Mouse (Mus musculus) left cerebral cortex, adult 2 months (tissue): ENCODE data around the gene Itga3. TPM values are rescaled to one million over a fixed set of nuclear protein-coding genes. Genes with fewer than 3 reads are reported as not detected.

Experiments
- DNase-seq, 2 experiments: peaks; one replicate each; pipeline ENCODE4 v3.0.0; 2021 to 2022; ENCODE audit warnings: low spot score in 2 of 2, mixed read lengths in 1 of 2; ENCODE audit errors: extremely low spot score in 1 of 2
- H3K27ac ChIP-seq: fragments of 200-600 bp; 2 replicates; pipeline ENCODE4 v1.8.1; 2022
- H3K4me3 ChIP-seq: fragments of 200-600 bp; 2 replicates; pipeline ENCODE4 v1.8.1; 2022
- CTCF ChIP-seq: fragments of 200-600 bp; IDR thresholded peaks from 2 replicates; pipeline ENCODE4 v1.8.1; 2022; ENCODE audit warnings: antibody characterized with exemption, mild to moderate bottlenecking, moderate library complexity
- intact Hi-C: fragments of 180-260 bp; cut with DNase I; formaldehyde crosslinking; loops from one replicate; pipeline ENCODE4 v1.15.1; 2025
- total RNA-seq, 2 experiments: library from RNA; stranded (reverse); gene quantifications; 2 replicates each; pipeline ENCODE4 v1.2.3; 2021

Itga3 gene
- total RNA-seq, 2 experiments from 2014 or later, result 17.4 to 17.8 TPM

DNA sequence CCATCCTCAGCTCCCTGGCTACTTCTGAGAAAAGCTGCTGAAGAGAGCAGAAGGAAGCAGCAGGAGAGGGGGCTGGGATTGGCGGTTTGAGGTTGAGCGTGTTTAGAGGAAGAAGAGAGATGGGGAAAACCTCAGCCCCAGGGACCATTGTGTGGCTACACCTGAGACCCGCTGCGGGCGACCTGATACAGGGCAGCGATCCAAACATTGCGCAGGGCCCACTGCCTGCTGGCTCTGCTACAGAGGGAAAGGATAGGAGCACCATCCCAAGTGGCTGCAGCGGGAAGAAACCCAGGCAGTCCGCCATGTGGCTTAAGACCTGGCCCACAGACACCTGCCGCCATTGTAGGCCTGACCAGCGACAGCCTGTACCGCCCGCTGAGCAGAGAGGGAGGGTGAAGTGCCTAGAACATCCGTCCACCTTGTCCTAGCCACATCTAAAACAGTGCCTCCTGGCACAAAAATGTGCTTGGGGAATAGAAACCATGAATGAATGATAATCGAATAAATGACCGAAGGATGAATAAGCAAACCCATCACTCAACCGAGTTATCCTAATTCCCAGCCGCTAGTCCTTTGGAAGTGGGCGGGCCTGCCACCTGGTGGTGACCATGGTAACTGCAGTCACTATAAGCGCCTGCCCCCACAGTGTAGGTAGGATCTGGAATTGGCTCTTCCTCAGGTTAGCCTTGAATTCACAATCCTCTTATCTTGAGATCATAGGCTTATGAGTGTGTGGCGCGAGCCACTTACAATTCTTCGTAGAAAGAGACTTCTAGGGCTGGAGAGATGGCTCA is 30.0 kb upstream of the Itga3 start:
- TF ChIP-seq CTCF, result peak; percentile 96
- DNase-seq, result peak; percentile 69 to 79
- Histone ChIP-seq H3K4me3 (0 out of 2 replicates have a peak overlapping the region, but pooled peaks have one; percentile 11), H3K27ac (no peak overlapping the region)
- intact Hi-C loops, result loop anchor here (1.0 to 10.0 kb wide), 2 partner anchors 59 to 162 kb away; no protein-coding TSS in a partner anchor

DNA sequence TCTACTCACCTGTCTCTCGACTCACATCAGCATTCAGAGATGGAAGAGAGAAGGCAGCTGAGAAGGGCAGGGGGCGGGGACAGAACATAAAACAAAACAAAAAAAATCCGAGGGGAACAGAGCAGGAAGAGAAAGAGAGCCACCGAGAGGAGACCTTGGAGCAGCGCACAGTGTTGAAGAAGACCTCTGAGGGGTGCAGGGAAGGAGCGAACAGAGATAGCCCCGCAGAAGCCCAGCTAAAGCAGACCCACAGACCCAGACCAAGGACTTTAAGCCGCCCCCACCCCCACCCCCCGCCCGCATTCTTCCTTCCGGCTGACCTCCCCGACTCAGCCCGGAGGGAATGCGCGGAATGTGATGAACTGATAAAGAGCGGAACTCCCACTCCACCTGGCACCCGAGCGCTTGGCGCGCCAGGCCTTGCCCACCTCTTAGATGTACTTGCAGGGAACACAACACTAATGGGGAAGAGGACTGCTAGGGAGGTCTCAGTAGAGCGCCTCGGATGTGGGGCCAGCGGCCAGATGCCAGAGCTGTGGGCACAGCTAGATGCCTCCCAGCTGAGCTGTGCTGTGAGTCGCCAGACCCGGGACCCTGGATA is 28.8 kb upstream of the Itga3 start:
- no peak overlapping the region for H3K4me3 ChIP-seq
- intact Hi-C loops, result loop anchor here (1.0 to 10.0 kb wide), 2 partner anchors 29 to 161 kb away; partner anchors contain the start of gene Itga3
- H3K27ac ChIP-seq, result no peak overlapping the region
- no peak for DNase-seq
- no peak for TF ChIP-seq CTCF

DNA sequence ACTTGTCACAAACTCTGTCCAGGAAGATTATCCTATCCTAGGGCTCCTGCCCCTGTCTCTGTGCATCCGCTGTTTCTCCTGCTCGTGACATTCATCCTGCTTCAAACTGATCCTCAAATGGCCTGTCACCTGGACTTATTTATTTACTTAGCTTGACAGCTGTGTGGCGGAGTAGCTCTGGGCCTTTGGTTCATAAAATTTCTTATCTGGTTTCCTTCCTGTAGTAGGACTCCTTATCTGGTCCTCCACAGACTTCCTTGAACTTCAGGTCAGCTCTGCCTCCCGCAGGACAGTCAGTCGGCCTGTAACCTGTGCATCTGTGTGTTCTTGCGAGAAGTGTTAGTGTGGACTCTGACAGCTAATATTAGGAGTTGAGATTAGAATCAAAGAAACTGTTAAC is 27.7 kb upstream of the Itga3 start:
- intact Hi-C loops, result loop anchor here (10.0 kb wide), 1 partner anchor 159 kb away; no protein-coding TSS in a partner anchor
- H3K4me3 ChIP-seq, result no peak overlapping the region
- H3K27ac ChIP-seq, result no peak overlapping the region
- no peak for TF ChIP-seq CTCF
- no peak for DNase-seq

DNA sequence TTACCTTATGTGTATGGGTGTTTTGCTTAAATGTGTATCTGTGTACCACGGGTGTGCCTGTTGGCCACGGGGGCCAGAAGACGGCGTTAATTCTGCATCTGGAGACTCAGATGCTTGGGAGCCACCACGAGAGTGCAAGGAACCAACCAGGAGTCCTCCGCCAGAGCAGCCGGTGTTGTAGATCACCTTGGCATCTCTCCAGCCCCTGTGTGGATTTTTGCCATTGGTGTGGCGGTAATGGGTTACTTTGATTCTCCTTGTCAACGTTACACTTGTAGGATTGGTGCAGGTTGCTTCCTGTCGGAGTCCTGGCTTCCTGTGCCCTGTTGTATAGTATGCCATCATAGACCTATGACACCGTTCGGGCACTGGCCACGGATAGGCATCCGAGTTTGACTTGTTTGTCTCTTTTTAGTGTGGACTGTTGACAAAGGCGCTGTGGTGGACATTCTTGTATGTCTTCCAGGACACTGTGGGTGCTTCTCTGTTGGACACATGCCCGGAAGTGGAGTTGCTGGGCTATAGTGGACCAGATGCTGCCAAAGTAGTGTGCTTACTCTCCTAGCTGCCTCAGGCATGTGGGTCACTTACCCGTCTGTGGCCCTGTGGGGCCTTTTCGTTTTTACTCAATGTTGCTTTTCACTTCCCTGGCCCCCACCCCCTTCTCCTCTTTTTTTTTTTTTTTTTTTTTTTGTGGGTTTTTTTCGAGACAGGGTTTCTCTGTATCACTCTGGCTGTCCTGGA is 25.7 kb upstream of the Itga3 start:
- Histone ChIP-seq H3K27ac (no peak overlapping the region), H3K4me3 (no peak overlapping the region)
- intact Hi-C loops, result loop anchor here (10.0 kb wide), 1 partner anchor 158 kb away; no protein-coding TSS in a partner anchor
- no peak for TF ChIP-seq CTCF
- no peak for DNase-seq

DNA sequence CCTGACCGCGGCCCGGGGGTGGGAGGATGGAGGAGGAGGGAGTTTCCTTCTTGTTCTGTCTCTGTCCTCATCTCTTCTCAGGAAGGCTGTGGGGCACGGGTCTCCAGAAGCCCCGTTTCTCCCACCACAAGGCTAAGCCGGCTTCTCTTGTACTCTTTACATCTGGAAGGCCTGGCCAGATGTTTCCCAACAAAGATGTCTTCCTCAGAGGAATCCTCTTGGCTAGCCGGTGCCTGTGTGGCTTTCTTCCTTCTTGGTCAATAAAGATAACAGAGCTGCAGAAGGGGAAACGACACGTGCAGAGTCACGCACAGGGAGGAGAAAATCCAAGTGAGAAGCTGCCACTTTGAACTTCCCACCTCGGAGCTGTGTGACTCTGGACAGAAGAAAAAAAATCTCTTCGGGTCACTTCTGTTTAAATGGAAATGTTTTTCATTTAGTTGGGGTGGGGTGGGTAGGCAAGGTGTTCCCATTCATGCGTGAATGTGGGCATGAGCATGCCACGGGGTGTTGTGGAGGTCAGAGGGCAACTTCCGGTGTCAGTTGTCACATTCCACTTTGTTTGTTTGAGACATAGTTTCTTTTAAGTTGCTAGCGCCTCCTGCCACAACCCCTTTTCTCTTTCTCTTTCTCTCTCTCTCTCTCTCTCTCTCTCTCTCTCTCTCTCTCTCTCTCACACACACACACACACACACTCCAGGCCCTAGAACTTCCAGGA is 24.6 kb upstream of the Itga3 start:
- no peak for TF ChIP-seq CTCF
- no peak for DNase-seq
- intact Hi-C loops, result loop anchor here (10.0 kb wide), 1 partner anchor 156 kb away; no protein-coding TSS in a partner anchor
- H3K27ac ChIP-seq, result no peak overlapping the region
- no peak overlapping the region for H3K4me3 ChIP-seq

DNA sequence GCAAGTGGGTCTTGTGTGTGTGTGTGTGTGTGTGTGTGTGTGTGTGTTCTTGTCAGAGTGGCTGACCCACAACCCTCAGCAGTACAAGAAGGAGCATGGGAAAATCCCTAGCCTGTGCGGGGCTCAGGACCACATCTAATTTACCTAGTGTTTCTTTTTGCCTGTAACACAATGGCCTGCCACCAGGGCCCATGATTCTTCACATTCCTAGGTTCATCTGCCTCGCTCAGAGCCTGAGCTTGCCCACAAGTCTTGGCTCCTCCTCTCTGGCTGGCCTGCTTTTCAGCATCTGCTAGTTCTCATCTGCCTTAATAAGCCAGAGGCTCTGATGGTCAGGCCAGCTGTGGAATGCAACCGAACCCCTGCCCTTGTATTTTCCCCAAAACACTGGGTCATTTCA is 23.8 kb upstream of the Itga3 start:
- TF ChIP-seq CTCF, result no peak; the same call in 1 of the 2 replicates
- Histone ChIP-seq H3K4me3 (no peak overlapping the region), H3K27ac (no peak overlapping the region)
- intact Hi-C loops, result loop anchor here (10.0 kb wide), 1 partner anchor 156 kb away; no protein-coding TSS in a partner anchor
- no peak for DNase-seq

DNA sequence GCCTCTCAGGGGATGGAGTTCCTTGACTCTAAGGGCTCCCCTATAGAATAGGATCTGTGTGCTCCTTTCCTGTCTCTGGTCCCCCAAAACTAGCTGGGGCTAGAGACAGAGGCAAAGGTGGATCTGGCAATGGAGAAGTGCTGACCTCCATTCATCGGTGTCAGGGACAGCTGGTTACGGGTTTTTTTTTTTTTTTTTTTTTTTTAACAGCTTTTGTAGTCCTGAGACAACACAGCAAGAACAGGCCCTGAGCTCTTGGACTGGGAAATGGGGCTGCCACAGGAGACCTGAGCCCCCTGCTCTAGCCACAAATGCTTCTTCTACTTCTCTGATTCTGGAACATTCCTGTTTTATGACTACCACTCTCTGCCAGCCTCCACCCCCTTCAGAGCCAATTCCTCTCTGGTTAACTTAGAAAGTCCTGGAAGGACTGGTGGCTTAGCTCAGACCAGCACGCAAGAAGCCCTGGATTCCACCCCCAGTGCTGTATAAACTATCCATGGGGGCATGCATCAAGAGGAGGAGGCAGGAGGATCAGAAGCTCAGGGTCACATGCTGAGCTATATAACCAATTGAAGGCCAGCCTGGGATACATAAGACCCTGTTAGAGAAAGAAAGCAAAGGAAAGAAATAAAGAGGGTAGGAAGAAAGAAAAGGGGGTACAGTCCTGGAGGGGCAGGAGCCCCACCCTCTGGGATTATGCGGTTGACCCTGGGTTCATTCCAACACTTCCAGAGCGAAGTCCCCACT is 21.9 kb upstream of the Itga3 start:
- no peak for TF ChIP-seq CTCF
- no peak for DNase-seq
- intact Hi-C loops, result no loop called here

DNA sequence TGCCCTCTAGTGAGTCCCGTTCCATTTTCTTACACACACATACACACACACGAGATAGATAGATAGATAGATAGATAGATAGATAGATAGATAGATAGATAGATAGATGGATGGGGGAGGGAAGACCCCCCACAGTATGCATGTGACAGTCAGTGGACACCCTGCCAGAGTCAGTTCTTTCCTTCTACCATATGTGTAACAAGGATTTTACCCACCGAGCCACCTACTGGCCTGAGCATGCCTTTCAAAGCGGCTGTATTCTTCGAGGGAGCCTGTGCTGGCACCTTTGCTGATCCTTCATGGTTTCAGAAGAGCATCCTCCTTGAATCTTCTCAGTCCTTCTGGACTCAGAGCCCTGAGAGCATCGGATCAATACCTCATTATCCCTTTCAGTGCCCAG is 21.3 kb upstream of the Itga3 start:
- DNase-seq, result no peak
- TF ChIP-seq CTCF, result peak; percentile 6
- intact Hi-C loops, result no loop called here
- H3K4me3 ChIP-seq, result no peak overlapping the region
- H3K27ac ChIP-seq, result no peak overlapping the region

More for the DNA sequence above, 21.9 kb upstream of the Itga3 start:
- Histone ChIP-seq H3K4me3 (no peak overlapping the region), H3K27ac (no peak overlapping the region)

DNA sequence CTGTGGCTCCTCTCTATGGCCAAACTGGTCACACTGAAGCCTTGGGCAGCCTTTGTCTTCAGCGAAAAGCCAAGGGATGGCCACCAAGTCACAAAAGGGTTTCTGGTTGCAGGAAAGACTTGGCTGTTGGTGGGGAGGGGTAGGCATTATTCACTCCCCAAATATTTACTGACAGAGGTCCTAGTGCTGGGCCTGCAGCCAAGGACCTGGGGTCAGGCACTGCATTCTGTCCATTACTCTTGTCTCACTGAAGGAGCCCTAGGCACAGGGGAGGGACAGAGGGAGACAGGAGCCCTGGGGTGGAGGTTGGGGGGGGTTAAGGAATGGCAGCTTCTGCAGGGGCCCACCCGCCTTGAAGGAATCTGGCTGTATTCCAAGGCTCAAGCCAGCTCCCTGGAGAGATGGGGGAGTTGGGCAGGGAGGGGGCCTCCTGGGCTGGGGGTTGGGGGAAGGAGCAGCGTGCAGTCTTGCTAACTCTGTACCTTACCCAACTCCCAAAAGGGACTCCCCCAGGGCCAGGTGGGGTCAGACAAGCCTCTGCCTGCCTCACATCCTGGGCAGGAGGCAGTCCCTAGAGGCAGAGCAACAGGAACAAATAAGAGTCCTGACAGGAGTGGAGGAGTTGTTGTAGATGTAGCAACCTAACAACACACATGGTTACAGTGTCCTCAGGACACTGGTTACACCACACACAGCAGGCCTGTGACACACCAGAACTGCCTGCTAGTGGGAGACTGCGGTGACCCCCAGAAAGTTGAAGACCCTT is 20.2 kb upstream of the Itga3 start:
- intact Hi-C loops, result no loop called here
- Histone ChIP-seq H3K4me3 (no peak overlapping the region), H3K27ac (no peak overlapping the region)
- DNase-seq, result no peak
- no peak for TF ChIP-seq CTCF

DNA sequence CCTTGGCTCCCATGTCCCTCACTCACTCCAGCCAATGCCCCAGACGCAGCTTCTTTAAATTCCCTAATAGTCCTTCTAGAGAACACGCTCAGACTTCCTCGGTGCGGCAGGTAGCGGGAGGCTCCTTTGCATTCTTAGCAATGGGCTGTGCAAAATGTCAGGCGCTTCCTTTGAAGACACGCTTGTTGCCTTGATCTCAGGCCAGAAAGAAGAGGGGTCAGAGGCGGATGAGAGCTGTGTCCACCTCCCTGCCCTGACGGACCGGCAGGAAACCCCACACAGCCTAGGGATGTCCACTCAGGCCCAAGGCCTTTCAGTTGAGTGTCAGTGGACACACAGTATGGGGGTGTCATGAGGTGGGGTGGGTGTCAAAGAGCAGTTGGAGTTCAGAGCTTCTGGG is 19.0 kb upstream of the Itga3 start:
- Histone ChIP-seq H3K27ac (no peak overlapping the region), H3K4me3 (no peak overlapping the region)
- intact Hi-C loops, result no loop called here
- no peak for TF ChIP-seq CTCF
- no peak for DNase-seq
